Mouse (Mus musculus) myocyte (in vitro differentiated cells): ENCODE data around the gene Frrs1l.

ENCODE experiments used
- CEBPB ChIP-seq: IDR thresholded peaks from 2 replicates; pipeline ENCODE4 v1.6.1; 2011; ENCODE audit warnings: mild to moderate bottlenecking, moderate library complexity; ENCODE audit not compliant: poor library complexity, insufficient read depth, severe bottlenecking
- E2F4 ChIP-seq: IDR thresholded peaks from one replicate; pipeline ENCODE4 v1.6.1; 2011; ENCODE audit warnings: mild to moderate bottlenecking, control low read depth, moderate library complexity; ENCODE audit not compliant: insufficient read depth
- MAX ChIP-seq: IDR thresholded peaks from one replicate; pipeline ENCODE4 v1.6.1; 2011; ENCODE audit warnings: low read depth, mild to moderate bottlenecking, control low read depth
- MYOD1 ChIP-seq, 3 experiments: IDR thresholded peaks; one replicate each; pipeline ENCODE4 v1.6.1; 2011; ENCODE audit warnings: control low read depth in 2 of 3, low read depth in 2 of 3, mild to moderate bottlenecking in 2 of 3, moderate library complexity in 1 of 3; ENCODE audit not compliant: insufficient read length in 2 of 3, control insufficient read depth in 1 of 3
- MYOG ChIP-seq, 3 experiments: IDR thresholded peaks; one replicate each; pipeline ENCODE4 v1.6.1; 2011; ENCODE audit warnings: control low read depth in 2 of 3, low read depth in 2 of 3, mild to moderate bottlenecking in 2 of 3; ENCODE audit not compliant: insufficient read length in 2 of 3, control insufficient read depth in 1 of 3, insufficient read depth in 1 of 3
- POLR2A ChIP-seq: IDR thresholded peaks from one replicate; pipeline ENCODE4 v1.6.1; 2011; ENCODE audit warnings: low read depth, mild to moderate bottlenecking, control low read depth, moderate library complexity; ENCODE audit not compliant: insufficient read length
- POLR2AphosphoS2 ChIP-seq: IDR thresholded peaks from one replicate; pipeline ENCODE4 v1.6.1; 2011; ENCODE audit warnings: low read depth, control low read depth; ENCODE audit not compliant: insufficient read length
- REST ChIP-seq: IDR thresholded peaks from one replicate; pipeline ENCODE4 v1.6.1; 2011; ENCODE audit warnings: mild to moderate bottlenecking, control low read depth, moderate library complexity; ENCODE audit not compliant: insufficient read depth, insufficient read length
- SRF ChIP-seq: IDR thresholded peaks from one replicate; pipeline ENCODE4 v1.6.1; 2011; ENCODE audit warnings: low read depth; ENCODE audit not compliant: control insufficient read depth, insufficient read length
- TCF12 ChIP-seq: IDR thresholded peaks from one replicate; pipeline ENCODE4 v1.6.1; 2011; ENCODE audit warnings: mild to moderate bottlenecking, control low read depth; ENCODE audit not compliant: poor library complexity, insufficient read depth, severe bottlenecking
- TCF3 ChIP-seq: IDR thresholded peaks from one replicate; pipeline ENCODE4 v1.6.1; 2011; ENCODE audit warnings: low read depth, control low read depth; ENCODE audit not compliant: insufficient read length
- USF1 ChIP-seq: IDR thresholded peaks from one replicate; pipeline ENCODE4 v1.6.1; 2011; ENCODE audit warnings: low read depth, mild to moderate bottlenecking, control low read depth, moderate library complexity

DNA sequence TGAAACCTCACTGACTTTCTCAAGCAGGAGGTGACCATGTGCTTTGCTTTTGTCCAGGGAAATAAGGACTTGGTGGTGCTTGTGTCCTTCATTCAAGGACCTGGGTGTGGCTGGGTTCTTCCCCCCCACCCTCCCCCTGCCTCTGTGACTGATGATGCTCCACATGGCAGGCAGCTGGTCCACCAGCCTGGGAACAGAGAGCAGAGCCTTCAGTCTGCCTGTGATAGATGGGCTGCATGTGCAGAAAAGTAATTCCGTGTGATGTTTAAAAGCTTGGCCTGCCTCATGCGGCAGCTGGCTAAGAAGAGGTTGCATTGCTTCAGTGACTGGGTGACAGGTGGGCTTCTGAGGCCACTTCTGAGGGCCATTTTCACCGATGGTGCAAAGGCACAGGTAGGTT, 12.6 kb upstream of the Frrs1l start:
- TF ChIP-seq POLR2A: no peak
- TF ChIP-seq POLR2AphosphoS2: no peak
- no peak for TF ChIP-seq MYOG (IDR thresholded peaks at IDR 0.05; ENCODE audit: control insufficient read depth in 1 of 3, insufficient read depth in 1 of 3, insufficient read length in 2 of 3, low read depth in 2 of 3)
- TF ChIP-seq MAX: no peak
- TF ChIP-seq USF1: no peak
- no peak for TF ChIP-seq SRF
- TF ChIP-seq MYOD1 (IDR thresholded peaks at IDR 0.05; ENCODE audit: control insufficient read depth in 1 of 3, insufficient read length in 2 of 3, low read depth in 2 of 3): no peak
- TF ChIP-seq CEBPB: no peak
- TF ChIP-seq TCF12: no peak
- TF ChIP-seq E2F4: no peak
- no peak for TF ChIP-seq TCF3
- no peak for TF ChIP-seq REST
